Mouse (Mus musculus) A20 (cell line): Measurements from ENCODE around the gene Pik3ca.
A peak's percentile ranks its signal among the peaks of the same experiment; 100 is the strongest.

Experiments
- DNase-seq: peaks from one replicate; pipeline ENCODE4 v3.0.0-alpha.2; 2011; ENCODE audit warnings: low read depth, low spot score

Pik3ca gene

DNA sequence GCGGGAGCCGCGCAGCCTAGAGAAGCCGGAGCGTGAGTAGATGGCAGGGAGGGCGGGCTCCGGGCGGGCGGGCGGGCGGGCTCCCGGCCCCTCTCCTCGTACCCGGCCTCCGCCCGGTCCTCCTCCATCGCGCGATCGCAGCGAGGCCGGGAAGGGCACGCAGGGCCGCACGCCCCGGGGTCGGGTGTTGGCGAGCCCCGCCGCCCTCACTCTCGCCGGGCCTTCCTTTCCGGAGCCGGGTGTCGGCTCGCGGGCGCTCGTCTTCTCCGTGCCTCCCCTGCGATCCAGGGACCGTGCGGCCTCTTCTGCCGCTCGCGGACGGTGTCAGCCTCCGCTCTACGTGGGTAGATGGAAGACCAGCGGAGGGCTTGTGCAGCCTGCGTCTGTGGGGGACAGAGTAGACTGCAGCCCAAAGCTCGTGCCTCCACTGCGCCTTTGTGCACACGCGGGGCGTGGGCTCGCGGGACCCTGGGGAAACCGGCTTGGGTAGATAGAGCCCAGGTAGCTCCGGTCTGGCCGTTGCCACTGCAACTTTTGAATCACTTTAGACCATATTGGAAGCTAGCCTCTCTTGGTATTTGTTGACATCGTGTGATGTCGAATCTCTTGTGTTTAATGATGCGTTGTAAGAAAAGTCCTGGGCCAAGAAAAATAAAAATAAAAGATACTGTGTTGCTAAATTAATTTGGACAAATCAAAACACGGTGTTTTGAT lies at the start of gene Pik3ca:
Gene Pik3ca (plus strand): TSS at position 211 of the 714 bp plus-strand sequence.
- peak; percentile 82 for DNase-seq

DNA sequence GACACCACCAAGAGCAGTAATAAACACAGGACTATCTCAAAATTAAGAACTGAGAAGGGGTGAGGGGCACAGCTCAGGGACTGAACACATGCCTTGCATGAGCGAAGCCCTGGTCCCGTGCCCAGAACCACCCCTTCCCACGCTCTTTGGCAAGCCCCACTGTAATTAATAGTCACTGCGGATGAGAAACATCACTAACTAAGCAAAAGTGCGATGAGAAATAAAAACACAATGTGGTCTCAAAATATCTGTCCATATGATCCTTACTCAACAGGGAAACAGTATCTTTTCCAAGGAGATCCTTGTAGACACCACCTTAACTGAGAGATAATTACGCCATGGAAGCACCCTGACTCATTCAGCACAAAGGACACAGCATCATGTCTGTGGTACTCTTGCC lies 49.6 kb upstream of the Pik3ca start:
- DNase-seq: no peak

GRCm38 (mm10) chr3:32361221-32361620 lies 36.2 kb upstream of the Pik3ca start:
- no peak for DNase-seq

GRCm38 (mm10) chr3:32364195-32364594 lies 33.3 kb upstream of the Pik3ca start:
- DNase-seq: peak; percentile 74

DNA sequence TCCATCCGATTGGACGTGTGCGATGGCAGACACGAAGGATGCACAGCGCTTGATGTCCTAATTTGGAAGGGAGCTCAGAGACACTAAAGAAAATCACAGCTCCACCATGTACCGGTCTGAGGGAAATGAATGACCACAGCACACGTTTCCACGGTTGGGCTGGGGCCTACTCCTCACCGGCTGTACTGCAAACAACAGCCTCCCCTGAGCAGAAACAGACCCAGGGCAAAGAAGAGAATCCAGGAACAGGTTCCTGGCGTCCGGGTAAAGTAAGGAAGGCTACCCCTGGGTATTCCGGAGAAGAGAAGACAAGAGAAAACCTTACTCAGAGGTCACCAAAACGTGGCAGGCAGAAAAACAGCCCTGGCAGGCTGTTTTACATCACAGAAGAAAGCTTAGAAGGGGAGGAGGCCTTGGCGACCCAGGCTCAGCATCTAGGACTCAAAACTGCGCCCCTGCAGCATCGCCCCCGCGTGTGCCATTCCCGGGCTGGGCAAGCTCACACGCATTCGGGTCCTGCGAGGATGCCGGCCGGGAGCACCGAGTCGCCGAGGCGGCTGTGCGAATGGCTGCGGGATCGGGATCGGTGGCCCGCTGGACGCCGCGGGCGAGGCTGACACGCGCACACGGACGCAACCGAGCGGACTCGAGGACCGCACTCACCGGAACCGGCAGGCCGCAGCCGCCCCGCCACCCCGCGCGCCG lies 32.5 kb upstream of the Pik3ca start:
- DNase-seq: peak; percentile 81

DNA sequence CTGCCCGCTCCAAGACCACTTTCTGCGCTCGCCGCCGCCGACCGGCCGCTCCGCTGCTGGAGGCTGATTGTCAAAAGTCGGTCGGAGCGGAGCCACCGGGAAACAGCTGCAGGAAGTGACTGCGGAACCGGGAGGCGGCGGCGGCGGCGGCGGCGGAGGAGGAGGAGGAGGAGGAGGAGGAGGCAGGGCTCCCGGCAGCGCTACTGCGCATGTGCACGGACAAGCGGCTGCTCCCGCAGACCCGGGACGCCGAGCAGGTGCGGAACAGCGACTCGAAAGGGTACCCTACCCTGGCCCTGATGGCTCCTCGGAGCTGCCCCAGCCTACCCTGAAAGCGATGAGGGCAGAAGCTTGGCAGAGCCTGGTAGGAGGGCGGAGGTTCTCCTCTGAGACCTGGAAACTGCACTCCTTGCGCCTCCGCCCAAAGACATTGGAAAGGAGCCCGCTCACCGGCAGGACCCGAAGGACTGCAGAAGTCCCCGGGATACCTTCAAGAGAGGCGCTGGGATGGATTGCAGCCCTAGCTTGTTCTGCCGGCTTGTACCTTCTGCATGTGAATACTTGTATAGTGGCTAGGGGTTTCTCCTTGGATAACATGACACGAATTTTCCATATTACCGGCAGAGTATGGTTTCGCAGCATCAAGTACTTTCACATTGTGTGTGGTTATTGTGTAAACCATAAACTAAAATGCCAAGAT lies 31.8 kb upstream of the Pik3ca start, which contains the start of gene Zmat3:
Gene Zmat3 (minus strand): TSS at position 469 of the 700 bp plus-strand sequence.
- DNase-seq: peak; percentile 91

GRCm38 (mm10) chr3:32366246-32366734 lies 31.2 kb upstream of the Pik3ca start:
- no peak for DNase-seq

DNA sequence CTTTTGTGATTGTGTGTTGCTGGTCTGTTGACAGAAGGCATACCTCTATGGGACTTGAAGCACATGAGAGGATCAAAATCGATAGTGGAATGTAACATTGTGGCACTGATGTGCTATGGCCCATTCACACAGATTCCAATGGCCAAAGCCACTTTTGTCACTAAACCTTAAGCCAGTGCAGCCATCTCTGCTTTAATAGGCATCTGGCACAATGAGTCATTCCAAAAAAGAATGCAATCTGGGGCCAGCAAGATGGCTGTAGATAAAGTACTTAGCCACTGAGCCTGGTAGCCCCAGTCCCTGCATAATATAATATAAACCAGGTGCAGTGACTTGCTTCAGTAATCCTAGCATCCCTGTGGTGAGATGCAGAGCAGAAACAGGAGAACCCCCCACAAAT lies 30.0 kb upstream of the Pik3ca start:
- DNase-seq: peak; percentile 30

GRCm38 (mm10) chr3:32371957-32372356 lies 25.5 kb upstream of the Pik3ca start:
- no peak for DNase-seq

- no peak for DNase-seq
Measured at GRCm38 (mm10) chr3:32372470-32372869, 25.0 kb upstream of the Pik3ca start.

GRCm38 (mm10) chr3:32373236-32373635 lies 24.2 kb upstream of the Pik3ca start:
- no peak for DNase-seq

GRCm38 (mm10) chr3:32379891-32380290 lies 17.6 kb upstream of the Pik3ca start:
- DNase-seq: peak; percentile 55

DNA sequence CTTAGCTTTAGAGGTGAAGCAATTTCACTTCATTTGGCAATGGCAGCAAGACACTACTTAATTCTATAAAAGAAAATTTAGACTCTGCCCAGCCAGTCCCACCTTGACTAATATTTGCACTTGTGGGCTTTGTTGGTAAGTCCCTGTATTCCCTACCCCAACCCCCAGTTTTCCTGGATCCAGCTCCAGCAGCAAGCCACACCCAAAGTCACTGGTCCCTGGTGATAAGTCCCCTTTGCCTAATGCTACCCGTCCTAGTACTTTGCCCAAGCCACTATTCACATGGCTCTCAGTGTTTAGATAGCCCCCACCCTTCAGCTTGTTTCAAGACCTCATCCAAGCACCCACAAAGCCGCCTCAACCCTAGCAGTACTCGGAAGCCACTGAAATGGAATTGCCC lies 15.9 kb upstream of the Pik3ca start:
- DNase-seq: no peak

- DNase-seq: no peak
Measured at GRCm38 (mm10) chr3:32392841-32393240, 4.6 kb upstream of the Pik3ca start.

DNA sequence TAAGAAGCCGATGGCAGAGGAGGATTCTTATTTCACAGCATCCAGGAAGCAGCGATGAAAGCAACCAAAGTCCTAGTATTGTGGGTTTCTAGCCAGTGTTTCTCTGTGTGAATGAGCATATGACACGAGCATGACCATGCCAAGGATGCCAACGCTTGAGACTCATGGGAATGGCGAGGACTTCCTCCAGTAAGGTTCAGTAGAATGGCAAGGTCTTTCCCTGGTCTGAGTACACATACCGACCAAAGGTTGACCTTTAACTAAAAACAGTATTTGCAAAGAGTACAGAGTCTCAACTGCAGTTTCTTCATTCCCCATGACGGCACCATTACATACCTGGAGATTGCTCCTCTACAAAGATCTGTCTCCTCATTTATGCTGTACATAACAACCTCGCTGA lies 3.5 kb upstream of the Pik3ca start:
- DNase-seq: no peak

GRCm38 (mm10) chr3:32395771-32396551 lies 1.5 kb upstream of the Pik3ca start:
- DNase-seq: no peak

GRCm38 (mm10) chr3:32396794-32397460 lies 544 bp upstream of the Pik3ca start:
- DNase-seq: peak; percentile 99

GRCm38 (mm10) chr3:32398175-32398538 lies 686 bp downstream of the Pik3ca start:
- no peak for DNase-seq

- DNase-seq: peak; percentile 48
Measured at GRCm38 (mm10) chr3:32398623-32399022, 1.2 kb downstream of the Pik3ca start.

GRCm38 (mm10) chr3:32399381-32399780 lies 1.9 kb downstream of the Pik3ca start:
- no peak for DNase-seq

GRCm38 (mm10) chr3:32399931-32400330 lies 2.5 kb downstream of the Pik3ca start:
- no peak for DNase-seq
